Mouse (Mus musculus) myocyte (in vitro differentiated cells): ENCODE results near the gene Gm38100.

Experiments used
- MAX ChIP-seq: IDR thresholded peaks from one replicate; pipeline ENCODE4 v1.6.1; 2011; ENCODE audit warnings: low read depth, mild to moderate bottlenecking, control low read depth
- MYOG ChIP-seq, 3 experiments: IDR thresholded peaks; one replicate each; pipeline ENCODE4 v1.6.1; 2011; ENCODE audit warnings: control low read depth in 2 of 3, low read depth in 2 of 3, mild to moderate bottlenecking in 2 of 3; ENCODE audit not compliant: insufficient read length in 2 of 3, control insufficient read depth in 1 of 3, insufficient read depth in 1 of 3
- POLR2A ChIP-seq: IDR thresholded peaks from one replicate; pipeline ENCODE4 v1.6.1; 2011; ENCODE audit warnings: low read depth, mild to moderate bottlenecking, control low read depth, moderate library complexity; ENCODE audit not compliant: insufficient read length
- POLR2AphosphoS2 ChIP-seq: IDR thresholded peaks from one replicate; pipeline ENCODE4 v1.6.1; 2011; ENCODE audit warnings: low read depth, control low read depth; ENCODE audit not compliant: insufficient read length

- TF ChIP-seq MYOG (IDR thresholded peaks at IDR 0.05; ENCODE audit: control insufficient read depth in 1 of 3, insufficient read depth in 1 of 3, insufficient read length in 2 of 3, low read depth in 2 of 3) (no peak), POLR2A (no peak), POLR2AphosphoS2 (no peak), MAX (no peak)
These were observed 26.7 kb downstream of the Gm38100 start for GRCm38 (mm10) chr1:175946718-175947315.
